Mouse (Mus musculus) testis, adult 2 months (tissue): ENCODE measurements around the gene Gm10644.

Experiments used
- CTCF ChIP-seq: fragments of 200-500 bp; IDR thresholded peaks from 2 replicates; pipeline ENCODE4 v1.5.1; 2012; ENCODE audit warnings: low read depth, mild to moderate bottlenecking, inconsistent platforms, low read length, moderate library complexity; ENCODE audit not compliant: control insufficient read depth, insufficient read depth, insufficient replicate concordance
- POLR2A ChIP-seq: fragments of 200-500 bp; IDR thresholded peaks from 2 replicates; pipeline ENCODE4 v1.6.1; 2012; ENCODE audit warnings: low read depth, mild to moderate bottlenecking, inconsistent platforms, low read length, moderate library complexity; ENCODE audit not compliant: control insufficient read depth

GRCm38 (mm10) chr8:83981533-83981932 is 26.5 kb upstream of the Gm10644 start:
- TF ChIP-seq POLR2A: no peak
- TF ChIP-seq CTCF: no peak
